Mouse (Mus musculus): Measurements from ENCODE around the gene Pkmyt1. TPM values are rescaled to one million over a fixed set of nuclear protein-coding genes. Genes with fewer than 3 reads are reported as not detected.

The Pkmyt1 gene
- polyA plus RNA-seq, 1 experiment: 46.9 TPM

DNA sequence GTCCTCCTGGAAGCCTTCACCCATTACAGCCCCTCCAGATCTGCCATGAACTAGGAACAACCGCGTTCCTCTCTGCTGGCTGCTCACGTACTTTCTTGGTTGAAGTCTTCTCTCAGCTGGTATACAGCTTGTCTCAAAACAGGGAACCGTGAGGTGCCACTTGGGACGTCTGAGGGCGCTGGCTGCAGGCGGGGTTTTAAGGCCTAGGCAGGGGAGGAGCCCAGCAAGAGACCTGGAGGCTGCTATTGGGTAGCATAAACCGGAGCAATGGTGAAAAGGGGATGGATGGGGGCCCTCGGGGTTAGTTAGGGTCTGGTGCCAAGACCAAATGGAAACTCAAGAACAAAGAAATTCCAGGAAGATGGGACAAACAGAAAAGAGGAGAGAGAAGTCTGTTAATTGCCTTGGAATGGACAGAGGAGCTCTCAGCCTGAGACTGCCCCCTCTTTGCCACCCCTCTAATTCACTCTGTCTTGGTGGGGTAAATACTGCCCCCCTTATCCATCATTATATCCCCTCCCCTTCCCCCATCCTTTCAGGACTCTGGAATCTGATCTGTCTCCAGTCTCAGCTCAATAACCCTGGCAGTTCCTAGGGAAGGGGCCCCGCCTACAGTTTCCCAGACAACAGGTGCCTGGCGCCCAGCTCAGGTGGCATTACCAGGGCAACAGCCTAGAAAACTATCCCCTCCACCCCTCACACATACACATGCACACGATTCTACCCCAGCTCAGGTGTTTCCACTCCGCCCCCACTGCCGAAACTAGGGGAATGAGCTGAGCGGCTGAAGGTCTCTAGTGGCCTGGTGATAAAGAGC, 42.1 kb upstream of the Pkmyt1 start, which contains the start of gene Cldn9:
Gene Cldn9, minus strand, starts transcription at position 171 of the 817 bp plus-strand sequence.
- Histone ChIP-seq H3K4me1 (ENCODE audit: control insufficient read depth) (no peaks in the 10 kb centered on the region), H3K4me3 (replicated peaks) (no peak within 1 kb of the TSS), H3K9me3 (ENCODE audit: control insufficient read depth, low read length) (no peaks in the 10 kb centered on the region), H3K36me3 (ENCODE audit: control insufficient read depth) (no peaks in the 10 kb centered on the region), H3K27me3 (ENCODE audit: control insufficient read depth) (peaks cover 61% of the 10 kb centered on the region)
- TF ChIP-seq GATA1 (IDR thresholded peaks at IDR 0.05; ENCODE audit: low read length) (no peak), TAL1 (IDR thresholded peaks at IDR 0.05; ENCODE audit: low read length) (no peak)

DNA sequence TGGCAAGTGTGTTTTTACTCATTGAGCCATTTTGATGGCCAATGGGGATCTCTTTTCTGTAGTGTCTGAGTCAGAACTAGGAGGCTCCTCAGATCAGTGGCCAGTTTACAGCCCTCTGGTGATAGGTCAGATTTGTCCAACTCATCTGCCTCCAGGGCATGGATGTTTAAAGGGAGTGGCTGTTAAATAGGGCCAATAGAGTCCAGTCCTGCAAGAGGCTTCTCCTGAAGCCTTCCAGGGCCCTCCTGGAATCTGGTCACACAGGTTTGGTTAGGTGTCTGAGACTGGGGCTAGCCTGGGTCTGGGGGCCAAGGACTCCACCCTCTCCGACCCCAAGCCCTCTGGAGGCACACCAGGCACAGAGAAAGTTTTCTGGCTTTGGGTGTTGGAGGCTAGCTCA, 31.6 kb upstream of the Pkmyt1 start:
- Histone ChIP-seq H3K27me3 (ENCODE audit: control insufficient read depth) (peaks cover 45% of the 10 kb centered on the region), H3K4me3 (replicated peaks) (no peak overlapping the region), H3K36me3 (ENCODE audit: control insufficient read depth) (no peaks in the 10 kb centered on the region), H3K9me3 (ENCODE audit: control insufficient read depth, low read length) (no peaks in the 10 kb centered on the region; the same call in 1 of the 2 replicates), H3K4me1 (ENCODE audit: control insufficient read depth) (peaks cover 5% of the 10 kb centered on the region)
- TF ChIP-seq TAL1 (IDR thresholded peaks at IDR 0.05; ENCODE audit: low read length): no peak
- TF ChIP-seq GATA1 (IDR thresholded peaks at IDR 0.05; ENCODE audit: low read length): no peak

DNA sequence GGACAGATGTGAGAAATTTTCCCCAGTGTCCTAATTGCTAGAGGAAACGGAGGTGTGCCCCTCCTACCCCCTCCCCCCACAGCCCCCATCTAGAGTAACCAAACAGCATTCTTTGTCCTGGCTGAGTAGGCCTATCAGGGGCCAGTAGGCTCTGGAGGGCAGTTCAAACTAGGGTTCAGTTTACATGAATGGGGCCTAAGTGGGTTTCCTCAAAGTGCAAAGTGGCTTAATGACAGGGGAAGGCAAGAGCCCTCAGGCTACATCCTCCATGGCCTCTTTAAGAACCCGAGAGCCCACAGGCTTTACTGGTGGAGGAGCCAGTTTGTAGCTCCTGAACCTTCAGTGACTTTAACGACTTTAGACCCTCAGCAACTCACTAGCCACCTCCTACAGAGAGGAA, 30.3 kb upstream of the Pkmyt1 start:
- Histone ChIP-seq H3K9me3 (ENCODE audit: control insufficient read depth, low read length) (peaks cover 3% of the 10 kb centered on the region; the same call in 1 of the 2 replicates), H3K4me3 (replicated peaks) (no peak overlapping the region), H3K4me1 (ENCODE audit: control insufficient read depth) (peaks cover 11% of the 10 kb centered on the region), H3K36me3 (ENCODE audit: control insufficient read depth) (no peaks in the 10 kb centered on the region), H3K27me3 (ENCODE audit: control insufficient read depth) (peaks cover 58% of the 10 kb centered on the region)
- TF ChIP-seq TAL1 (IDR thresholded peaks at IDR 0.05; ENCODE audit: low read length) (no peak), GATA1 (IDR thresholded peaks at IDR 0.05; ENCODE audit: low read length) (no peak)

DNA sequence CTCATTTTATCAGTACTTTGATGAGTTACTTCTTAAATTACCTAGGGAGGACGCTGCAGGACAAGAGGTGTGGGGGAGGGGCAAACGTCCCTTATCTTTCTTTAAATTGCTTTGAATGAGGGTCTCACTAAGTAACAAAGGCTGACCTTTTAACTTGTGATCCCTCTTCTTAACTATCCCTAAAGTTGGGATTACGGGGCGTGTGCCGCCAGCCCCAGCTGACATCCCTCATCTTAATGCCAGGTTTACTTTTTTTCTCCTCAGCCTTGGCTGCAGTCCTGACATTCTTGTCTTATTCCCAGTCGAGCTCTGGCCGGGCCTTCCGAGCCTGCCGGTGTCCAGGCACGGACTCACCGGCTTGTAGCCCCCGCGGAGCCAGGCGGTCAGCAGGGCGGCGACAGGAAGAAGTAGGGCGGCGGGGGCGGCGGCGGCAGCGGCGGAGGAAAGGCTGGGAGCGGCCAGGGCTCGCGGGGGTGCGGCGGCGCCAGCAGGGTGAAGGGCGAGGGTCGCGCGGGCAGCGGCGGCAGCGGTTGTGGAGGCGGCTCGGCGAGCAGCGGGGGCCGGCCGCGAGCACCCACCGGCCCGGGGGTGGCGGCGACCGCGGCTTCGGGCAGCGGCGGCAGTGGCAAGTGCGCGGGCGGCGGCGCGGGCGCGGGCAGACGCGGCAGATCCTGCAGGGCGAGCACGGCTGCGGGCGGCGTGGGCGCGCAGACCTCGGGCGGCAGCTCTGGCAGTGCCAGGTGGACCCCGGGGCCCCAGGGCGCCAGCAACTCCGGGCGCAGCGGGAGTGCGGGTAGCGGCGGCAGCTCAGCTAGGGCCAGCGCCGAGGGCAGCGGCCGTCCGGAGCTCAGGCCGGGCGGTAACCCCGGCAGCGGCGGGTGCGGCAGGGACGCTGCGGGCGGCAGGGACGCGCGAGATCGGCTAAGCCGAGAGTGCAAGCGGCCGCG, 26.7 kb upstream of the Pkmyt1 start:
- H3K27me3 ChIP-seq (ENCODE audit: control insufficient read depth): peaks cover 75% of the 10 kb centered on the region

DNA sequence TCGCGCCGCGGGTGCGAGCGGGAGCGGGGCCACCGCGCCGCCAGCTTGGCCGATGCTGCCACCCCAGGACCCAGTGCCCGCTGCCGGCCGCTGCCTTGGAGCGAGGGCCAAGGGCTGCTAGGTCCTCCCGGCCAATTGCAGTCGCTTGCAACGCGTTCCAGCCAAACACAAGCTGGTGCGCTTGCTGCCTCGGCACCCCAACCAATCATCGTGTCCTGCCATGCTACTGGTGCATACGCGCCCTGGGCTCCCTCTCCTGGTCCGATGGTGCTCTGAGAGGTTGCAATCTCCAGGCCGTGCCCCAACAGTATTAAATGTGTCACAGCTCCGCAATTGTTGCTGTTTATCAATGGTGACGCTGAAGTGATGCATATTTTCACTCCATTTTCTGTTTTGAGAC, 26.1 kb upstream of the Pkmyt1 start:
- Histone ChIP-seq H3K4me1 (ENCODE audit: control insufficient read depth) (peaks cover 11% of the 10 kb centered on the region), H3K36me3 (ENCODE audit: control insufficient read depth) (no peaks in the 10 kb centered on the region), H3K27me3 (ENCODE audit: control insufficient read depth) (peaks cover 71% of the 10 kb centered on the region), H3K4me3 (replicated peaks) (peak overlapping the region; percentile 63), H3K9me3 (ENCODE audit: control insufficient read depth, low read length) (peaks cover 3% of the 10 kb centered on the region; the same call in 1 of the 2 replicates)
- TF ChIP-seq GATA1 (IDR thresholded peaks at IDR 0.05; ENCODE audit: low read length) (no peak), TAL1 (IDR thresholded peaks at IDR 0.05; ENCODE audit: low read length) (no peak)

More for the DNA sequence above, 26.7 kb upstream of the Pkmyt1 start:
- Histone ChIP-seq H3K9me3 (ENCODE audit: control insufficient read depth, low read length) (peaks cover 3% of the 10 kb centered on the region; the same call in 1 of the 2 replicates), H3K4me3 (replicated peaks) (peak overlapping the region; percentile 63), H3K4me1 (ENCODE audit: control insufficient read depth) (peaks cover 11% of the 10 kb centered on the region), H3K36me3 (ENCODE audit: control insufficient read depth) (no peaks in the 10 kb centered on the region)
- TF ChIP-seq TAL1 (IDR thresholded peaks at IDR 0.05; ENCODE audit: low read length) (no peak), GATA1 (IDR thresholded peaks at IDR 0.05; ENCODE audit: low read length) (no peak)

DNA sequence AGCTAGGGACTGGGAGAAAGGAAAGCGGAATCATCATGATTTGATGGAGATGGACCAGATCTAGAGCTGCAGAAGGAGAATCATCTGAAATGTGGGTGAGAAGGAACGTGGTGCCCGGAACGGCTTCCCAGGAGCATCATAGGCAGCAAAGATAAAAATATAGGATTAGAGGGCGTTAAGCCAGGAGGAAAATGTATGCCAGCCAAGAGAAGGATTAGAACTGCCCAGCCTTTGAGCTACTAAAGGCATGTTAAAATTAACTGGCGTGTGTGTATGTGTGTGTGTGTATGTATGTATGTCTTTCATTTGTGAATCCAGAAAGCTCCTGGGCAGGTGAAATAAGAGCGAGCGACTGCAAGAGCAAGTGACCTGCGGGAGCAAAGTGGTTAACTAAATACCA, 22.8 kb upstream of the Pkmyt1 start:
- peaks cover 11% of the 10 kb centered on the region for H3K4me1 ChIP-seq (ENCODE audit: control insufficient read depth)
- H3K9me3 ChIP-seq (ENCODE audit: control insufficient read depth, low read length): peaks cover 3% of the 10 kb centered on the region; the same call in 1 of the 2 replicates
- H3K27me3 ChIP-seq (ENCODE audit: control insufficient read depth): peaks cover 57% of the 10 kb centered on the region
- TF ChIP-seq GATA1 (IDR thresholded peaks at IDR 0.05; ENCODE audit: low read length): no peak
- TF ChIP-seq TAL1 (IDR thresholded peaks at IDR 0.05; ENCODE audit: low read length): no peak
- no peak overlapping the region for H3K4me3 ChIP-seq (replicated peaks)
- no peaks in the 10 kb centered on the region for H3K36me3 ChIP-seq (ENCODE audit: control insufficient read depth)

DNA sequence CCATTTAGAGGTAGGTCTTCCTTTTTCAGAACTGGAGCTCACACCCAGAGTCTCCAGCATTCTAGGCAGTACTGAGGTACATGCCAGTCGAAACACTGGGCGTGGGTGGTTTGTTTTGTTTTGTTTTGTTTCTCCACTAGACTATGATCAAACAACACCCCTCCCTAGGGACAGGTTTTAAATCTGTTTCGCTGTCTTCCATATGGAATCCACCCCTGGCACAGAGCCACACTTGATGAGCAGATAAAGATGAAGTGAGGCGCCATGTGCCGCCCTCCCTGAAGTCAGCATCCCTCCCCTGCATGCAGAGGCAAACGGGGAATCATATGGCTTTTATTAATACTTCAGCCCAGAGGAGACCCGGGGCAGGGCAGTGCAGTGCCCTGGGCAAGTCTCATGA, 21.4 kb upstream of the Pkmyt1 start:
- H3K27me3 ChIP-seq (ENCODE audit: control insufficient read depth): peaks cover 43% of the 10 kb centered on the region
- H3K9me3 ChIP-seq (ENCODE audit: control insufficient read depth, low read length): peaks cover 3% of the 10 kb centered on the region; the same call in 1 of the 2 replicates
- no peak overlapping the region for H3K4me3 ChIP-seq (replicated peaks)
- H3K4me1 ChIP-seq (ENCODE audit: control insufficient read depth): peaks cover 5% of the 10 kb centered on the region
- TF ChIP-seq GATA1 (IDR thresholded peaks at IDR 0.05; ENCODE audit: low read length) (no peak), TAL1 (IDR thresholded peaks at IDR 0.05; ENCODE audit: low read length) (no peak)
- H3K36me3 ChIP-seq (ENCODE audit: control insufficient read depth): no peaks in the 10 kb centered on the region

DNA sequence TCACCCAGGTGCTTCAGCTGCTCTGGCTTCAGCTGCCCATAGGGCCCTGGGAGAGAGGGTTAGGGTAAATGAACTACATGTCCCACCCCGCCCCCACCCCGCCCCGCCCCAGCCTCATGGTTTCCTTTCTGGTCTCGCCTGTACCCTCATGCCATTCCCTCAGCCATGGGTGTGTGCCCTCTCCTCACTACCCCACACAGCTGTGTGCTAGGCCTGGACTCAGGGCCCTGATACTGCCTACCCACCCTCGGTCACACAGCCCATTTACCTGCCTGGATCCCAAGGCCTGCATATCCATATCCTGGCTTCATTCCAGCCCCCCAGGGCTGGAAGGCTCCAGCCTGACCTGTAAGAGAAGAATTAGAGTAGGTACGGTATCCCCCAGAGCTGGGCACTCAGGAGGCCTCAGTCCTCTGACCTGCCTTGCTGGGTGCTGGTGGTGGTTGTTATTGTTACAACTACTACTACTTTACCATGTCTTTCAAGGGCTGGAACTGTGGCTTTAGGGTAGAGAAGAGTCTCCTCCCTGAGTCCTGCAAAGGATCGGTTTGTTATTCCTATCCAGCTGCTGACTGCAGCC, 20.5 kb upstream of the Pkmyt1 start:
- Histone ChIP-seq H3K27me3 (ENCODE audit: control insufficient read depth) (peaks cover 34% of the 10 kb centered on the region), H3K4me3 (replicated peaks) (no peak overlapping the region), H3K9me3 (ENCODE audit: control insufficient read depth, low read length) (no peaks in the 10 kb centered on the region), H3K4me1 (ENCODE audit: control insufficient read depth) (no peaks in the 10 kb centered on the region), H3K36me3 (ENCODE audit: control insufficient read depth) (no peaks in the 10 kb centered on the region)
- TF ChIP-seq GATA1 (IDR thresholded peaks at IDR 0.05; ENCODE audit: low read length): no peak
